Mouse (Mus musculus) heart, postnatal 0 days (tissue): ENCODE data around the gene Snx29.

Experiments used
- CTCF ChIP-seq: IDR thresholded peaks from 2 replicates; pipeline ENCODE4 v1.5.1; 2016; ENCODE audit warnings: antibody characterized with exemption, control low read depth, low read depth
- EP300 ChIP-seq: IDR thresholded peaks from 2 replicates; pipeline ENCODE4 v1.6.1; 2016; ENCODE audit warnings: antibody characterized with exemption, low read depth

GRCm38 (mm10) chr16:11652686-11653366 lies 330.1 kb downstream of the Snx29 start:
- no peak for TF ChIP-seq CTCF
- no peak for TF ChIP-seq EP300
